Mouse (Mus musculus) gonadal fat pad, adult 2 months (tissue): ENCODE measurements around the gene Rps19. TPM values are rescaled to one million over a fixed set of nuclear protein-coding genes. Genes with fewer than 3 reads are reported as not detected.
"Not testable (repeated sequence)": the region's sequence is repeated elsewhere in the genome, so short reads cannot be mapped to it uniquely, and the experiment has no call there.

Experiments used
- DNase-seq: peaks from one replicate; pipeline ENCODE4 v3.0.0-alpha.2; 2012; ENCODE audit warnings: low read depth
- polyA plus RNA-seq: library from polyadenylated mRNA; depleted of rRNA; stranded (reverse); fragments of >200 nt; gene quantifications from 2 replicates; pipeline ENCODE4 v1.2.3, GENCODE M21; 2012; rRNA removed

The Rps19 gene
- 468 and 584 TPM in 2 replicates for polyA plus RNA-seq

- DNase-seq = peak; percentile 98
Measured at GRCm38 (mm10) chr7:24883896-24884692, at the start of gene Rps19. Rps19 (plus strand) TSS chr7:24884371.

GRCm38 (mm10) chr7:24838732-24839409, 45.3 kb upstream of the Rps19 start:
- not testable (repeated sequence) for DNase-seq

- DNase-seq = no peak
Measured at GRCm38 (mm10) chr7:24839410-24839808, 44.8 kb upstream of the Rps19 start.

GRCm38 (mm10) chr7:24840331-24840730, 43.8 kb upstream of the Rps19 start:
- no peak for DNase-seq

- DNase-seq = no peak
Measured at GRCm38 (mm10) chr7:24841009-24841408, 43.2 kb upstream of the Rps19 start.

GRCm38 (mm10) chr7:24844144-24844543, 40.0 kb upstream of the Rps19 start:
- no peak for DNase-seq

- DNase-seq = no peak
Measured at GRCm38 (mm10) chr7:24845181-24845580, 39.0 kb upstream of the Rps19 start.

GRCm38 (mm10) chr7:24845713-24846112, 38.5 kb upstream of the Rps19 start:
- no peak for DNase-seq

GRCm38 (mm10) chr7:24846576-24846975, 37.6 kb upstream of the Rps19 start:
- DNase-seq = not testable (repeated sequence)

GRCm38 (mm10) chr7:24850162-24850561, 34.0 kb upstream of the Rps19 start:
- DNase-seq = peak; percentile 36

- DNase-seq = no peak
Measured at GRCm38 (mm10) chr7:24850899-24851303, 33.3 kb upstream of the Rps19 start.

GRCm38 (mm10) chr7:24851596-24852325, 32.4 kb upstream of the Rps19 start:
- DNase-seq = no peak

- no peak for DNase-seq
Measured at GRCm38 (mm10) chr7:24852557-24853232, 31.5 kb upstream of the Rps19 start.

- DNase-seq = no peak
Measured at GRCm38 (mm10) chr7:24853233-24853563, 31.0 kb upstream of the Rps19 start.

GRCm38 (mm10) chr7:24853695-24854094, 30.5 kb upstream of the Rps19 start:
- DNase-seq = no peak

GRCm38 (mm10) chr7:24856460-24857120, 27.6 kb upstream of the Rps19 start:
- no peak for DNase-seq

GRCm38 (mm10) chr7:24859234-24859633, 24.9 kb upstream of the Rps19 start:
- no peak for DNase-seq

GRCm38 (mm10) chr7:24861913-24862312, 22.3 kb upstream of the Rps19 start, which contains the start of gene Gm9844:
Gm9844 (plus strand) TSS chr7:24862213.
- no peak for DNase-seq

- no peak for DNase-seq
Measured at GRCm38 (mm10) chr7:24862853-24863252, 21.3 kb upstream of the Rps19 start.

GRCm38 (mm10) chr7:24864156-24864555, 20.0 kb upstream of the Rps19 start:
- no peak for DNase-seq

- peak; percentile 77 for DNase-seq
Measured at GRCm38 (mm10) chr7:24869080-24869479, 15.1 kb upstream of the Rps19 start.
